Mouse (Mus musculus) limb, embryonic 12.5 days (tissue): ENCODE results near the gene Gdf10. TPM values are rescaled to one million over a fixed set of nuclear protein-coding genes. Genes with fewer than 3 reads are reported as not detected.

Experiments used
- ATAC-seq: fragments of 200-750 bp; cut with Nextera tagmentation; 2 replicates; pipeline ENCODE4 v1.8.0; 2017; ENCODE audit warnings: low read depth, moderate TSS enrichment; ENCODE audit not compliant: insufficient number of reproducible peaks, insufficient read depth, low FRiP score, low TSS enrichment
- H3K27ac ChIP-seq: fragments of 300-500 bp; sonication (generic); 2 replicates; pipeline ENCODE4 v1.5.1; 2016; ENCODE audit warnings: mild to moderate bottlenecking, moderate library complexity
- H3K27me3 ChIP-seq: fragments of 300-500 bp; sonication (generic); 2 replicates; pipeline ENCODE4 v1.6.1; 2016; ENCODE audit warnings: mild to moderate bottlenecking, moderate library complexity
- H3K36me3 ChIP-seq: fragments of 300-500 bp; sonication (generic); 2 replicates; pipeline ENCODE4 v1.6.1; 2016; ENCODE audit warnings: mild to moderate bottlenecking, moderate library complexity
- H3K4me1 ChIP-seq: fragments of 300-500 bp; sonication (generic); replicated peaks from 2 replicates; pipeline ENCODE4 v1.6.1; 2016
- H3K4me2 ChIP-seq: fragments of 300-500 bp; sonication (generic); 2 replicates; pipeline ENCODE4 v1.6.1; 2016; ENCODE audit warnings: mild to moderate bottlenecking, moderate library complexity
- H3K4me3 ChIP-seq: fragments of 300-500 bp; sonication (generic); replicated peaks from 2 replicates; pipeline ENCODE4 v1.5.1; 2016; ENCODE audit warnings: mild to moderate bottlenecking
- H3K9ac ChIP-seq: fragments of 300-500 bp; sonication (generic); replicated peaks from 2 replicates; pipeline ENCODE4 v1.6.1; 2016; ENCODE audit warnings: mild to moderate bottlenecking, moderate library complexity
- H3K9me3 ChIP-seq: fragments of 300-500 bp; sonication (generic); 2 replicates; pipeline ENCODE4 v1.6.1; 2016; ENCODE audit warnings: mild to moderate bottlenecking, moderate library complexity
- WGBS: fragments of 180-500 bp; shearing (Covaris S2); methylation state at CpG from one replicate; pipeline ENCODE4 v1.1.7; 2016; 5-methylcytosine and 5-hydroxymethylcytosine counted together
- polyA plus RNA-seq: library from polyadenylated mRNA; unstranded; fragments of >200 nt; fragmentation: Nextera tagmentation; extraction: Ambion mirVana; gene quantifications from 2 replicates; pipeline ENCODE4 v1.2.1, GENCODE M21; 2016

Gdf10 gene
- polyA plus RNA-seq, 1 experiment from 2014 or later: 11.9 TPM

- Histone ChIP-seq H3K27me3 (peaks cover 40% of the 10 kb centered on the region), H3K4me1 (peaks cover 11% of the 10 kb centered on the region), H3K27ac (no peak overlapping the region), H3K9ac (no peak overlapping the region), H3K4me3 (no peak overlapping the region), H3K9me3 (no peaks in the 10 kb centered on the region), H3K36me3 (no peaks in the 10 kb centered on the region), H3K4me2 (peak overlapping the region; percentile 77)
- no peak for ATAC-seq
- WGBS: 14% methylated on average over 7 of the region's 7 CpGs
These were observed 54.4 kb downstream of the Gdf10 start for GRCm38 (mm10) chr14:33977748-33978147.

- peak; percentile 71 for ATAC-seq
These were observed 55.2 kb downstream of the Gdf10 start, which contains the start of gene Zfp488 for GRCm38 (mm10) chr14:33978604-33979059. Zfp488 (minus strand) TSS chr14:33978764.

More at GRCm38 (mm10) chr14:33978604-33979059, 55.2 kb downstream of the Gdf10 start, which contains the start of gene Zfp488:
- no peaks in the 10 kb centered on the region for H3K36me3 ChIP-seq
- 0 out of 2 replicates have a peak within 1 kb of the TSS, but pooled peaks have one; percentile 42 for H3K9ac ChIP-seq
- H3K4me2 ChIP-seq: peak within 1 kb of the TSS; percentile 77
- 2% methylated on average over 25 of the region's 25 CpGs for WGBS
- peaks cover 11% of the 10 kb centered on the region for H3K4me1 ChIP-seq
- H3K4me3 ChIP-seq: peak within 1 kb of the TSS; percentile 42
- no peaks in the 10 kb centered on the region for H3K9me3 ChIP-seq
- peaks cover 40% of the 10 kb centered on the region for H3K27me3 ChIP-seq
- H3K27ac ChIP-seq: no peak within 1 kb of the TSS

Other genes with a start within 250 kb of the Gdf10 start
- gene Gdf2, start 17.5 kb downstream of the Gdf10 start, polyA plus RNA-seq: not detected in 2 replicates
- not detected in 2 replicates for gene Rbp3, start 30.4 kb downstream of the Gdf10 start, polyA plus RNA-seq
- 0.10 and 0.18 TPM in 2 replicates for gene Zfp488, start 55.2 kb downstream of the Gdf10 start, polyA plus RNA-seq
- not detected in 2 replicates for gene Gm30083, start 91.6 kb downstream of the Gdf10 start, polyA plus RNA-seq
- gene Gm5460, start 93.2 kb downstream of the Gdf10 start, polyA plus RNA-seq: not detected in 2 replicates
- not detected in 2 replicates for gene Antxrl, start 129.1 kb downstream of the Gdf10 start, polyA plus RNA-seq
- 6.0 and 6.1 TPM in 2 replicates for gene Anxa8, start 162.4 kb downstream of the Gdf10 start, polyA plus RNA-seq
- gene A630023A22Rik, start 179.2 kb downstream of the Gdf10 start, polyA plus RNA-seq: not detected in 2 replicates
- gene Npy4r, start 228.9 kb downstream of the Gdf10 start, polyA plus RNA-seq: not detected in 2 replicates